Mouse (Mus musculus) adrenal gland, adult 10 weeks (tissue): ENCODE results near the gene Mcpt1. TPM values are rescaled to one million over a fixed set of nuclear protein-coding genes. Genes with fewer than 3 reads are reported as not detected.

ENCODE experiments used
- polyA plus RNA-seq: library from polyadenylated mRNA; stranded (reverse); fragments of 350-450 nt; fragmentation: Illumina TruSeq; extraction: RNeasy Lipid Tissue Mini Kit (QIAGEN cat#74804); gene quantifications from one replicate; pipeline ENCODE4 v1.2.3, GENCODE M21; 2014; ENCODE audit warnings: low read depth, low replicate concordance

Gene Mcpt1
- polyA plus RNA-seq, result not detected

DNA sequence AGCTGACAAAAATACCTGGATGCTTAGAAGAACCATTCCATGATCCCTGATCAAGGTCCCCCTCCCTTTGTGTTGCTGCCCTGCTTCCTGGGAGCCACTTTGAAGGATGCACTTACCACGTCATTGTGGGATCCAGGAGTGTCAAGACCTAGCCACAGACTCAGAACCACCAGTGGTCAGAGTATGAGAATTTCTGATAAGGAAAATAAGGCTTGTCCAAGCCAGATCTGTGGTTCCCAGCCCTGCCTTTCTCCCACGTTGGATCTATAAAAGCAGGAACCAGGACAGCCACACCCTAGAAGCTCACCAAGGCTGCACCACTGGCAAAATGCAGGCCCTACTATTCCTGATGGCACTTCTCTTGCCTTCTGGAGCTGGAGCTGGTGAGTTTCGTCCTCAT, at the start of gene Mcpt1:
TSS of gene Mcpt1 (plus strand) at position 301 of the 400 bp plus-strand sequence.

GRCm38 (mm10) chr14:56030395-56030794, 12.6 kb downstream of the Mcpt1 start, which contains the start of gene Mcpt9:
Gene Mcpt9, minus strand, starts transcription at chr14:56030495.

GRCm38 (mm10) chr14:56041792-56042191, 24.0 kb downstream of the Mcpt1 start, which contains the start of gene Mcpt2:
Gene Mcpt2, plus strand, starts transcription at chr14:56042041.

DNA sequence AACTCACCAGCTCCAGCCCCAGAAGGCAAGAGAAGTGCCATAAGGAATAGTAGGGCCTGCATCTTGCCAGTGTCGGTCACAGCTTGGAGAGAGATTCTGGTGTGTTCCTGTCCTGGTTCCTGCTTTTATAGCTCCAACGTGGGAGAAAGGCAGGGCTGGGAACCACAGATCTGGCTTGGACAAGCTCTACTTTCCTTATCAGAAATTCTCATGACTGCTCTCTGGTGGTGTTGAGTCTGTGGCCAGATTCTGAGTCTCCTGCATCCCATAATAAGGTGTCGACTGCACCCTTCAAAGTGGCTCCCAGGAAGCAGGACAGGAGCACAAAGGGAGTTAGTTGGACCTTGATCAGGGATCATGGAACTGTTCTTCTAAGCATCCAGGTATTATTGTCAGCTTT, 44.4 kb downstream of the Mcpt1 start, which contains the start of gene Mcpt4:
TSS of gene Mcpt4 (minus strand) at position 101 of the 400 bp plus-strand sequence.

Other genes starting within 250 kb of the Mcpt1 start
- gene Adcy4, start 233.9 kb upstream of the Mcpt1 start, polyA plus RNA-seq, result 1.1 TPM
- not detected for gene Ripk3, start 229.1 kb upstream of the Mcpt1 start, polyA plus RNA-seq
- gene Nfatc4, start 194.8 kb upstream of the Mcpt1 start, polyA plus RNA-seq, result 2.6 TPM
- 0.41 TPM for gene Nynrin, start 164.0 kb upstream of the Mcpt1 start, polyA plus RNA-seq
- gene Cbln3, start 133.6 kb upstream of the Mcpt1 start, polyA plus RNA-seq, result not detected
- 9.7 TPM for gene Khnyn, start 133.0 kb upstream of the Mcpt1 start, polyA plus RNA-seq
- 16.7 TPM for gene Sdr39u1, start 117.7 kb upstream of the Mcpt1 start, polyA plus RNA-seq
- 2.0 TPM for gene Cma1, start 73.3 kb upstream of the Mcpt1 start, polyA plus RNA-seq
- not detected for gene Cma2, start 67.0 kb upstream of the Mcpt1 start, polyA plus RNA-seq
- not detected for gene Mcpt9, start 12.5 kb downstream of the Mcpt1 start, polyA plus RNA-seq
- gene Mcpt2, start 24.1 kb downstream of the Mcpt1 start, polyA plus RNA-seq, result 0.58 TPM
- gene Mcpt4, start 44.3 kb downstream of the Mcpt1 start, polyA plus RNA-seq, result 3.4 TPM
- not detected for gene Mcpt8, start 67.3 kb downstream of the Mcpt1 start, polyA plus RNA-seq
- gene Ctsg, start 84.6 kb downstream of the Mcpt1 start, polyA plus RNA-seq, result not detected
- gene Gzme, start 102.7 kb downstream of the Mcpt1 start, polyA plus RNA-seq, result not detected
- not detected for gene Gzmd, start 114.6 kb downstream of the Mcpt1 start, polyA plus RNA-seq
- gene Gzmg, start 141.6 kb downstream of the Mcpt1 start, polyA plus RNA-seq, result not detected
- gene Gzmn, start 156.6 kb downstream of the Mcpt1 start, polyA plus RNA-seq, result not detected
- not detected for gene Gzmf, start 193.4 kb downstream of the Mcpt1 start, polyA plus RNA-seq
- not detected for gene Gzmc, start 216.7 kb downstream of the Mcpt1 start, polyA plus RNA-seq
- gene Gzmb, start 244.3 kb downstream of the Mcpt1 start, polyA plus RNA-seq, result 1.1 TPM